Mouse (Mus musculus) intestine, postnatal 0 days (tissue): ENCODE data around the gene Pde4dip. TPM values are rescaled to one million over a fixed set of nuclear protein-coding genes. Genes with fewer than 3 reads are reported as not detected.

ENCODE experiments used
- ATAC-seq: fragments of 200-750 bp; cut with Nextera tagmentation; 2 replicates; pipeline ENCODE4 v1.8.0; 2017; ENCODE audit warnings: mild to moderate bottlenecking, moderate TSS enrichment, moderate library complexity
- H3K27ac ChIP-seq: fragments of 300-500 bp; sonication (generic); 2 replicates; pipeline ENCODE4 v1.5.1; 2014; ENCODE audit warnings: mild to moderate bottlenecking, low read depth, low read length, moderate library complexity
- H3K27me3 ChIP-seq: fragments of 300-500 bp; sonication (generic); replicated peaks from 2 replicates; pipeline ENCODE4 v1.6.1; 2014; ENCODE audit warnings: low read length, mixed read lengths; ENCODE audit not compliant: control insufficient read depth, insufficient read depth
- H3K36me3 ChIP-seq: fragments of 300-500 bp; sonication (generic); 2 replicates; pipeline ENCODE4 v1.6.1; 2014; ENCODE audit warnings: mild to moderate bottlenecking, moderate library complexity; ENCODE audit not compliant: control insufficient read depth, insufficient read depth
- H3K4me1 ChIP-seq: fragments of 300-500 bp; sonication (generic); replicated peaks from 2 replicates; pipeline ENCODE4 v1.6.1; 2014; ENCODE audit warnings: antibody characterized with exemption, low read length, mixed read lengths; ENCODE audit not compliant: control insufficient read depth, insufficient read depth
- H3K4me2 ChIP-seq: fragments of 300-500 bp; sonication (generic); replicated peaks from 2 replicates; pipeline ENCODE4 v1.6.1; 2014; ENCODE audit warnings: low read depth, mild to moderate bottlenecking, moderate library complexity
- H3K4me3 ChIP-seq: fragments of 300-500 bp; sonication (generic); 2 replicates; pipeline ENCODE4 v1.5.1; 2014; ENCODE audit warnings: low read depth, low read length
- H3K9ac ChIP-seq: fragments of 300-500 bp; sonication (generic); 2 replicates; pipeline ENCODE4 v1.6.1; 2014; ENCODE audit warnings: mild to moderate bottlenecking, low read depth, low read length
- H3K9me3 ChIP-seq: fragments of 300-500 bp; sonication (generic); 2 replicates; pipeline ENCODE4 v1.6.1; 2016; ENCODE audit warnings: mixed run types; ENCODE audit not compliant: control insufficient read depth
- CTCF ChIP-seq: sonication (generic); IDR thresholded peaks from 2 replicates; pipeline ENCODE4 v1.5.1; 2016; ENCODE audit warnings: low read depth, mild to moderate bottlenecking, control low read depth, antibody characterized with exemption, moderate library complexity
- WGBS: fragments of 180-500 bp; shearing (Covaris S2); extraction: QIAGEN DNeasy Blood & Tissue Kit; methylation state at CpG from one replicate; pipeline ENCODE4 v1.1.7; 2014; 5-methylcytosine and 5-hydroxymethylcytosine counted together
- polyA plus RNA-seq: library from polyadenylated mRNA; unstranded; fragments of >200 nt; fragmentation: Nextera tagmentation; extraction: Ambion mirVana; gene quantifications from 2 replicates; pipeline ENCODE4 v1.2.1, GENCODE M21; 2015

Pde4dip gene
- polyA plus RNA-seq, 1 experiment from 2014 or later: 10.0 TPM

DNA sequence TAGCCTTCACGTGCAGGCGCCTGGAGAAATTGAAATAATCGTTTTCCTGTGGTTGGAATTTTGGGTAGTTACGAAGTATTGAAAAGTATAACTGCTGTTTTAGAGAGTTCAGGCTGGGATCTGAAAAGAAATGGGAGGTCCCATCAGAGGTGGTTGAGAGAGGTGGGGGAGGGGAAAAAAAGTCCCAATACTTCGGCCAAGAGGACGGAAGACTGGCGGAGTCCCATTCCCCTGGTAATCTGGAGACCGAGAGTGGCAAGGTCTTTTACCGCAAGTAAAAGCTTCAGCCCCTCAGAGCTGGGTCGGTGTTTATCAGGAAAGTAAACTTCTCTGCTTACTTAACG lies 206.4 kb downstream of the Pde4dip start:
- ATAC-seq: no peak
- Histone ChIP-seq H3K36me3 (no peaks in the 10 kb centered on the region), H3K4me2 (peak overlapping the region; percentile 78), H3K9ac (no peak overlapping the region), H3K9me3 (no peaks in the 10 kb centered on the region), H3K27me3 (no peaks in the 10 kb centered on the region), H3K4me1 (peaks cover 6% of the 10 kb centered on the region; the same call in 1 of the 2 replicates), H3K4me3 (peak overlapping the region; percentile 37), H3K27ac (no peak overlapping the region)
- TF ChIP-seq CTCF: no peak
- WGBS: 12% methylated on average over 11 of the region's 11 CpGs

GRCm38 (mm10) chr3:97681321-97682158 lies 207.0 kb downstream of the Pde4dip start:
- Histone ChIP-seq H3K4me2 (peak overlapping the region; percentile 78), H3K36me3 (no peaks in the 10 kb centered on the region), H3K9ac (peak overlapping the region; percentile 44), H3K9me3 (no peaks in the 10 kb centered on the region), H3K4me1 (peaks cover 6% of the 10 kb centered on the region; the same call in 1 of the 2 replicates), H3K4me3 (peak overlapping the region; percentile 37), H3K27me3 (no peaks in the 10 kb centered on the region), H3K27ac (peak overlapping the region; percentile 21)
- WGBS: 4% methylated on average over 33 of the region's 33 CpGs
- peak; percentile 34; the same call in 1 of the 2 replicates for ATAC-seq
- peak; percentile 83 for TF ChIP-seq CTCF

DNA sequence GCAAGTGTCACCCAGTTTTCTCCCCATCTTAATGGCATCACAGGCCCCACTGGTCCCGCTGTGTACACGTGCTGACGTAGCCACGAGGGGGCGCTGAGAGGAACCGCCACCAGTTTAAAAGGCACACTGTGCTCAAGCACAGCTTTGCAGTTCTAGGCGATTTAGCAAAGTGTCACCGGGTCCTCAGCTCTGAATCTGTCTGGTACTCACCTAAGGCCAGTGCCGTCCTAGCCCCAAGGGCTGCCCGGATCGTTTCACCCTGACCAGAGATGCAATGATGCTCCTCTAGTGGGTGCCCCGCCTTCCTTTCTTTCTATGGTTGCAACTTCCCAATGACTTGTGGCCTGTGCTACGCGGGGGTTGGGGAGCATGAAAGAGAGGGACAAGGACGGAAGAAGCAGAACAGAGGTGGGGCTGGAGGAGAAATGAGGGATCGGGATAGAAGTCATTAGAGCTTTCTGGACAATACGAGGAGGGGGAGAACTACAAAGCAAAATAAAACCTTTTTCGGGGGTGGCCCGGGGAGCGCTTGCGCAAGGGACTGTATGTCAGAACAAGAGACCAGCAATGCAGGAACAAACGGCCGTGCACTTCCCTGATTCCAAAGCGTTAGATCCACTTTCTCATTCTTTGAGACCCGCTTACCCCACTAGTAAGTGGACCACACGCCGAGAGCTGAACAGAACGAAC lies 207.7 kb downstream of the Pde4dip start:
- TF ChIP-seq CTCF: peak; percentile 89
- Histone ChIP-seq H3K9ac (peak overlapping the region; percentile 44), H3K27me3 (no peaks in the 10 kb centered on the region), H3K4me1 (peaks cover 6% of the 10 kb centered on the region; the same call in 1 of the 2 replicates), H3K36me3 (no peaks in the 10 kb centered on the region), H3K27ac (peak overlapping the region; percentile 21; the same call in 1 of the 2 replicates), H3K4me3 (peak overlapping the region; percentile 37), H3K9me3 (no peaks in the 10 kb centered on the region), H3K4me2 (peak overlapping the region; percentile 78)
- WGBS: 9% methylated on average over 28 of the region's 28 CpGs
- peak; percentile 71 for ATAC-seq

- Histone ChIP-seq H3K36me3 (no peaks in the 10 kb centered on the region), H3K4me1 (peaks cover 6% of the 10 kb centered on the region; the same call in 1 of the 2 replicates), H3K9me3 (no peaks in the 10 kb centered on the region), H3K4me2 (no peak overlapping the region), H3K27ac (no peak overlapping the region), H3K9ac (no peak overlapping the region), H3K4me3 (no peak overlapping the region), H3K27me3 (no peaks in the 10 kb centered on the region)
- TF ChIP-seq CTCF: no peak
- no peak for ATAC-seq
- 86% methylated on average over 3 of the region's 3 CpGs for WGBS
Observed at GRCm38 (mm10) chr3:97678416-97678815, 210.1 kb downstream of the Pde4dip start.

- Histone ChIP-seq H3K9me3 (no peaks in the 10 kb centered on the region), H3K9ac (no peak overlapping the region), H3K4me3 (no peak overlapping the region), H3K27me3 (no peaks in the 10 kb centered on the region), H3K36me3 (0 out of 2 replicates have a peak, but pooled peaks cover 3% of the 10 kb centered on the region), H3K4me2 (no peak overlapping the region), H3K27ac (no peak overlapping the region), H3K4me1 (no peaks in the 10 kb centered on the region; the same call in 1 of the 2 replicates)
- no peak for TF ChIP-seq CTCF
- WGBS: 94% methylated on average over 3 of the region's 3 CpGs
- ATAC-seq: no peak
Observed at GRCm38 (mm10) chr3:97676126-97676525, 212.4 kb downstream of the Pde4dip start.

DNA sequence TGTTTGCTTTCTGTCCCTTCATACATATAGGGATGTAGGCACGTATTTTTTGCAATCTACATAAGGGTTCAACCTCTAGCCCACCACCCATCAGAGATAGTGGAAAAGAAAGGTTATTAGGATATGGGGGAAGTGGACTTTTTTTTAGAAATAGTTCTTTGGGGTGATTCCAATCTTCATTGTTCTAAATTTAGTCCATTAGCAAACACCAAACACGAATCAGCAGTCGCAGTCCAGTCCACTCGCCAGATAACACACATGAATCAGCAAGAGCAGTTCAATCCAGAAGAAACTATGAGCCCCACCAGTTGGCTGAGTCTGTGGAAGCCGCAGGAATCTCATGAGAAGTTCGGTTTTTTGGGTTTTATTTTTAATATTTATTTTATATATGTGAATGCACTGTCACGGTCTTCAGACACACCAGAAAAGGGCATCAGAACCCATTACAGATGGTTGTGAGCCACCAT lies 213.8 kb downstream of the Pde4dip start, which contains the start of gene Gm17651:
Gene Gm17651, minus strand, starts transcription at position 51 of the 467 bp plus-strand sequence.
- Histone ChIP-seq H3K36me3 (peaks cover 9% of the 10 kb centered on the region; the same call in 1 of the 2 replicates), H3K4me3 (no peak within 1 kb of the TSS), H3K4me2 (no peak within 1 kb of the TSS), H3K4me1 (no peaks in the 10 kb centered on the region), H3K27ac (no peak within 1 kb of the TSS), H3K9me3 (no peaks in the 10 kb centered on the region), H3K27me3 (no peaks in the 10 kb centered on the region), H3K9ac (no peak within 1 kb of the TSS)
- no peak for TF ChIP-seq CTCF
- no peak for ATAC-seq
- 77% methylated on average over 7 of the region's 7 CpGs for WGBS
